Mouse (Mus musculus) liver, embryonic 11.5 days (tissue): ENCODE data around the gene Mysm1. TPM values are rescaled to one million over a fixed set of nuclear protein-coding genes. Genes with fewer than 3 reads are reported as not detected.
A peak's percentile ranks its signal among the peaks of the same experiment; 100 is the strongest.

ENCODE experiments used
- ATAC-seq: fragments of 200-750 bp; cut with Nextera tagmentation; replicated peaks from 2 replicates; pipeline ENCODE4 v1.8.0; 2017; ENCODE audit warnings: moderate number of reproducible peaks, mild to moderate bottlenecking, moderate TSS enrichment, moderate library complexity; ENCODE audit not compliant: low FRiP score
- DNase-seq: peaks from one replicate; pipeline ENCODE4 v3.0.0-alpha.2; 2017; ENCODE audit warnings: low spot score
- H3K27ac ChIP-seq: fragments of 300-500 bp; sonication (generic); 2 replicates; pipeline ENCODE4 v1.5.1; 2014; ENCODE audit warnings: mild to moderate bottlenecking, low read depth, low read length, control low read depth
- H3K27me3 ChIP-seq: fragments of 300-500 bp; sonication (generic); replicated peaks from 2 replicates; pipeline ENCODE4 v1.6.1; 2014; ENCODE audit warnings: low read length, mixed read lengths; ENCODE audit not compliant: control insufficient read depth, insufficient read depth
- H3K36me3 ChIP-seq: fragments of 300-500 bp; sonication (generic); 2 replicates; pipeline ENCODE4 v1.6.1; 2014; ENCODE audit warnings: mild to moderate bottlenecking, low read length, moderate library complexity, mixed read lengths; ENCODE audit not compliant: control insufficient read depth, insufficient read depth
- H3K4me1 ChIP-seq: fragments of 300-500 bp; sonication (generic); replicated peaks from 2 replicates; pipeline ENCODE4 v1.6.1; 2014; ENCODE audit warnings: low read length, mixed read lengths; ENCODE audit not compliant: control insufficient read depth, insufficient read depth
- H3K4me2 ChIP-seq: fragments of 300-500 bp; sonication (generic); 2 replicates; pipeline ENCODE4 v1.6.1; 2014; ENCODE audit warnings: mild to moderate bottlenecking, control low read depth, moderate library complexity
- H3K4me3 ChIP-seq: fragments of 300-500 bp; sonication (generic); 2 replicates; pipeline ENCODE4 v1.5.1; 2014; ENCODE audit warnings: low read depth, low read length, control low read depth
- H3K9ac ChIP-seq: fragments of 300-500 bp; sonication (generic); 2 replicates; pipeline ENCODE4 v1.6.1; 2014; ENCODE audit warnings: low read depth, low read length, control low read depth
- H3K9me3 ChIP-seq: fragments of 300-500 bp; sonication (generic); 2 replicates; pipeline ENCODE4 v1.6.1; 2016; ENCODE audit warnings: low read length, inconsistent platforms, mixed read lengths; ENCODE audit not compliant: control insufficient read depth
- WGBS: fragments of 180-500 bp; shearing (Covaris S2); extraction: QIAGEN DNeasy Blood & Tissue Kit; methylation state at CpG from one replicate; pipeline ENCODE4 v1.1.7; 2014; 5-methylcytosine and 5-hydroxymethylcytosine counted together
- polyA plus RNA-seq: library from polyadenylated mRNA; unstranded; fragments of >200 nt; fragmentation: Nextera tagmentation; extraction: Ambion mirVana; gene quantifications from 2 replicates; pipeline ENCODE4 v1.2.1, GENCODE M21; 2014

Gene Mysm1
- polyA plus RNA-seq, 1 experiment from 2014 or later: 19.4 TPM

DNA sequence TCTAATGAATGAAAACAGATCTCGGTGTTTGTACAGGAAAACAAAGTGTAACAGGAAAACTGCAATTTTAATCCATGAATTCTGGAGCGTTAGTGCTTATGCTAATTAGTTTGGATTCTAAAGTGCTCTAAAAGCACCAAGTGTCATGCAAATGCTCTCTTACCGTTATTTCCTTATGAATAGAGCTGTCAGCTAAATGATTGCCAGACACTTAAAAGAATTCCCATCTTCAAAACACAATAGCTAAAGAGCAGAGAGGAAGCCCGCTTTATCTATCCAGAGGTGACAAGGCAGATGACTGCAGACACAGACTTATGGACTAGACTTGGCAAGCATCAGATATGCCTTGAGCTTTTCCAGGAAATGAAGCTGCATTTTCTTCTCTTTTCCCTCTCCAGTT is 8.8 kb upstream of the Mysm1 start:
- H3K27me3 ChIP-seq: no peaks in the 10 kb centered on the region
- H3K4me3 ChIP-seq: no peak overlapping the region
- H3K4me2 ChIP-seq: no peak overlapping the region
- H3K9me3 ChIP-seq: no peaks in the 10 kb centered on the region
- H3K36me3 ChIP-seq: no peaks in the 10 kb centered on the region
- ATAC-seq (no peak), DNase-seq (no peak)
- no peak overlapping the region for H3K9ac ChIP-seq
- no peak overlapping the region for H3K27ac ChIP-seq
- 54% methylated on average over 4 of the region's 4 CpGs for WGBS
- no peaks in the 10 kb centered on the region for H3K4me1 ChIP-seq

DNA sequence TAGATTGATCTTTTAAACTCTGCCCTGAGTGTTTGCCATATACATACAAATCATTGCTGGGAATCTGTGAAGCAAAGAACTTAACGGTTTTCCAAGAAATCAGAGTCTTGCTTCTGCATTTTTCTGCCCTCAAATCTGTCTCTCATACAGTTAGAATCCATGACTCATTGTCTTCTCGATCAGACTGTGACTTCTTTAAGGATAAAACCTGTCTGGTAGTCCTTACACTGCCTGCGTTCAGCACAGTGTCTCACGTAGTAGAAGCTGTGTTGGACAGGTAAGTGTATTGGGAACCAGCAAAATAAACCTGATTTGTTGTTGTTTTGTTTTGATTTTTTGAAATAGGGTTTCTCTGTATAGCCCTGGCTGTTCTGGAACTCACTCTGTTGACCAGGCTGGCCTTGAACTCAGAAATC is 608 bp upstream of the Mysm1 start:
- no peaks in the 10 kb centered on the region for H3K9me3 ChIP-seq
- DNase-seq (no peak), ATAC-seq (no peak)
- peak overlapping the region; percentile 60 for H3K27ac ChIP-seq
- 45% methylated on average over 4 of the region's 4 CpGs for WGBS
- peak overlapping the region; percentile 70 for H3K4me2 ChIP-seq
- peak overlapping the region; percentile 90 for H3K9ac ChIP-seq
- H3K36me3 ChIP-seq: no peaks in the 10 kb centered on the region; the same call in 1 of the 2 replicates
- H3K27me3 ChIP-seq: no peaks in the 10 kb centered on the region
- peak overlapping the region; percentile 81 for H3K4me3 ChIP-seq
- H3K4me1 ChIP-seq: peaks cover 6% of the 10 kb centered on the region; the same call in 1 of the 2 replicates

DNA sequence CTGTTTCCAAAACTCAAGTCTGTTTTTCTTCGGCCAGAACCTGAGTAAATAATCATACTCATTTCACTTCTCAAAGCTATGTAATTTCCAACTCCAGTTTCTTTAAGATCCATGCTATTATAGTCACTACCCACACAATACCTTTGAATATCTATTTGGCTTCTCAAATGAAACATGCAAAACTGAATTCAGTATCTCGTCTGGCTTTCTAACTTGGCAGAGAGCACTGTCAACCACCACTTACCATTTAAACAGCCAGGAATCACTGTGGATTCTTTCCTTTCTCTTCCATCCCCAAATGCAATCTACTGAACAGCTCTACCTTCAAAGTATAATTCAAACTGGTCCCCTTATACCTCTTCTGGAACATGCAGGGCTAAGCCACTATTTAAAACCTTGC is 5.6 kb downstream of the Mysm1 start:
- Histone ChIP-seq H3K4me3 (no peak overlapping the region), H3K9ac (no peak overlapping the region), H3K9me3 (no peaks in the 10 kb centered on the region), H3K4me1 (peaks cover 6% of the 10 kb centered on the region; the same call in 1 of the 2 replicates), H3K27me3 (no peaks in the 10 kb centered on the region), H3K27ac (no peak overlapping the region), H3K4me2 (no peak overlapping the region), H3K36me3 (peaks cover 7% of the 10 kb centered on the region)
- whole genome bisulfite sequencing: 90% methylated on average over 2 of the region's 2 CpGs
- no peak for DNase-seq
- ATAC-seq: no peak

DNA sequence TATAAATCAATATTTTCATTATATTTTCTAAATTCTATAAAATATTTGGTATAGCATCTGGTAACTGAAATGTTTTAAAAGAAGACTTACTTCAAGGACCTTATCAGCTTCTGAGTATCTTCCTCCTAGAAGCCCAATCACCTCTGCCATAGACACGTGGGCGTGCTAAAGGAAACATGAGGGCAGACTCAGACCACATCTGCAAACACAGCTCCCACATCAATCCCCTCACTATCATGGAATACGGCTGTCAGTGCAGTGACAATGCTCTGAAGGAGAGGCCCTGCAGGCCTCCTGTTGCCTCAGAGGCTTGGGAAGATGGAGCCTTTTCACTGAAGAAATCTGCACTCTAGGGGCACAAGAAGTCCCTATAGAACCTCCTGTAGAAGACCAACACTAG is 26.1 kb downstream of the Mysm1 start:
- Histone ChIP-seq H3K9ac (no peak overlapping the region), H3K9me3 (no peaks in the 10 kb centered on the region), H3K4me2 (no peak overlapping the region), H3K27ac (no peak overlapping the region), H3K27me3 (no peaks in the 10 kb centered on the region), H3K36me3 (peaks cover 20% of the 10 kb centered on the region; the same call in 1 of the 2 replicates), H3K4me1 (no peaks in the 10 kb centered on the region), H3K4me3 (no peak overlapping the region)
- WGBS: 71% methylated on average over 3 of the region's 3 CpGs
- ATAC-seq (no peak), DNase-seq (no peak)

DNA sequence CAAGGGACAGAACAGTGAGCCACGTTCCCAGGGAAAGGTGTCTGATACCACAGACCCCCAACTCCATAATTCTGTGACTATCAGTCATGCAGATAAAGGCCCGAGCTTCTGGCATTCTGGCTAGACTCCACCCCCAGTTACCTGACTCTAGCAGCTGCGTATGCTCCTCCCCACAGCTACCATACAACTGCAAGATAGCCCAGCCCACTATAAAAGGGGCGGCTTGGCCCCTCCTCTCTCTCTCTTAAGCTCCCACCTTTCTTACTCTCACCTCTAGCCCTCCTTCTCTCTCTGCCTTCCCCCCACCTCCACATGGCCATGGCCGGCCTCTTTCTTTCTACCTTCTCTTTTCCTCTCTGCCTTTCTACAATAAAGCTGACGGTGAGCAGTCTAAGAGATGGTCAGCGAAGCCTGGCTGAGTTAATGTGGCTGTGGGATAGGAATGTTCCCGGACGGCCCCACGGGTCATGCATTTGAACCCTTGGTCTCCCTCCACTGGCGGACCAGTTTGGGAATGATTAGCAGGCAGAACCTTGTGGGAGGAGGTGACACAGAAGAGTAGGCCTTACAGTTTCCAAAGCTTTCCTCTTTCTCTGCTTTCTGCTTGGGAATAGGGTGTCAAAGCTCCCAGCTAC is 37.6 kb downstream of the Mysm1 start:
- ATAC-seq (no peak), DNase-seq (no peak)
- no peak overlapping the region for H3K9ac ChIP-seq
- H3K36me3 ChIP-seq: peaks cover 7% of the 10 kb centered on the region; the same call in 1 of the 2 replicates
- 73% methylated on average over 11 of the region's 11 CpGs for WGBS
- H3K4me2 ChIP-seq: no peak overlapping the region
- no peaks in the 10 kb centered on the region for H3K4me1 ChIP-seq
- no peak overlapping the region for H3K27ac ChIP-seq
- H3K27me3 ChIP-seq: no peaks in the 10 kb centered on the region
- H3K4me3 ChIP-seq: no peak overlapping the region
- no peaks in the 10 kb centered on the region for H3K9me3 ChIP-seq

DNA sequence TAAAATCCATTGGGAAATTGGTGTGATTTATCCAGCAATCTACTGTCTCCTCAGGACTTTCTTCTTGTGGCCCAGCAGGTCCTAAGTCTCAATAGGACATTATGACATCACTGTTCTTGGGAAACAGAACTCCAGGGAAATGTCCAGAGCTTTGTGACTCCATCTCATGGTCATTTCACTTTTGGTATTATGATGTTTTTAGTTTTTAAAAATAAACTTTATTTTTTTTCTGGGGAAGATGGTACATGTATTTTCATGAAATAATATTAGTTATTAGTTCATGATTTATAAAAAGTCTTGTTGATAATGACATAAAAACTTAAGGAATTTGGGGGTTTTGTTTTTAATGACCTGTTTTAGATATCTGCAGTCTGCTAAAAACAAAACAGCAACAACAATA is 50.2 kb downstream of the Mysm1 start, which contains the start of gene Eqtn:
TSS of gene Eqtn (minus strand) at position 101 of the 400 bp plus-strand sequence.
- ATAC-seq (no peak), DNase-seq (no peak)
- Histone ChIP-seq H3K9ac (no peak within 1 kb of the TSS), H3K36me3 (no peaks in the 10 kb centered on the region), H3K4me2 (no peak within 1 kb of the TSS), H3K4me3 (no peak within 1 kb of the TSS), H3K4me1 (no peaks in the 10 kb centered on the region), H3K9me3 (no peaks in the 10 kb centered on the region), H3K27ac (no peak within 1 kb of the TSS), H3K27me3 (no peaks in the 10 kb centered on the region)

DNA sequence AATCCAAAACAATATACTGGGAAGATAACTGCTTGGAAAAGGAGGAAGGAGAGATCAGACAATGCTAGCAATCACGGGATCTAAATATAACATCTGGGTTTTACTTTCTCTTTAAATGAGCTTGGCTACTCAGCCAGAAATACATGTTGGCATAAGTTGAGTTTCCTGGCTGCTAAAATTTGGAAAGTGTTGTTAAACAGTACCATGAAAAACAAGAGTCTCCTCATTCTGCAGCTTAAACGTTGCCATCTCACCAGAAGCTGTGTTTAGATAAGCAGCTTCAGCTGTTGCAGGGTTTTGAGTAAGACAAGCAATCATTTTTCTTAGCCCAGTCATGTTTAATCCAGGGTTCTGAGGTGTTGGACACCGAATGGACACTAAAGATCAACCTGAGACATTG is 77.1 kb downstream of the Mysm1 start:
- WGBS: 43% methylated on average over 3 of the region's 3 CpGs
- H3K9me3 ChIP-seq: no peaks in the 10 kb centered on the region
- H3K4me2 ChIP-seq: no peak overlapping the region
- DNase-seq (no peak), ATAC-seq (no peak)
- H3K27ac ChIP-seq: no peak overlapping the region
- H3K4me3 ChIP-seq: no peak overlapping the region
- no peaks in the 10 kb centered on the region for H3K4me1 ChIP-seq
- no peaks in the 10 kb centered on the region for H3K36me3 ChIP-seq
- H3K27me3 ChIP-seq: no peaks in the 10 kb centered on the region
- H3K9ac ChIP-seq: no peak overlapping the region

DNA sequence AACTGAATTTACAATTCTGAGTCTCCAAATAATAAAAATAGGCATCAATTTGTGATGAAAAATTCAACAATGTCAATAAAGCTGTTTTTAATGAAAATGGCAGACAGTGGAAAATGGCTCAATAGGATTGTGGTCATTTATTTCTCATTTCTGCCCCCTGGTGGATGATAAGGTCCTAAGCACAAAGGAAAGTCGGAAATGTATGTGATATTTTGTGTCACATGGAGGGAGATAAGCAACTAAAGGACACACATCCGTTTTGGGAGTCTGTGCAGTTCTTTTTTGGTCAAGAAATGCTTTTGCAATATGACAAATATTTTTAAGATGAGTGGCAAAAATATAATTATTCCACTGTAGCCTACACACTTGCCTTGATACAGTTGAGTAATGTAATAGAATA is 78.2 kb downstream of the Mysm1 start:
- Histone ChIP-seq H3K9ac (no peak overlapping the region), H3K4me2 (no peak overlapping the region), H3K9me3 (no peaks in the 10 kb centered on the region), H3K27ac (no peak overlapping the region), H3K4me3 (no peak overlapping the region), H3K36me3 (no peaks in the 10 kb centered on the region), H3K4me1 (no peaks in the 10 kb centered on the region), H3K27me3 (no peaks in the 10 kb centered on the region)
- WGBS: 14% methylated on average over 2 of the region's 2 CpGs
- no peak for DNase-seq
- ATAC-seq: no peak
